Mouse (Mus musculus): ENCODE data around the gene Slc12a3. TPM values are rescaled to one million over a fixed set of nuclear protein-coding genes. Genes with fewer than 3 reads are reported as not detected.

Slc12a3 gene
- polyA plus RNA-seq, 1 experiment from 2014 or later = not detected

- H3K36me3 ChIP-seq = no peaks in the 10 kb centered on the region
- 0 out of 2 replicates have a peak, but pooled peaks cover 4% of the 10 kb centered on the region for H3K4me1 ChIP-seq
- ATAC-seq (replicated peaks) = no peak
- H3K4me3 ChIP-seq = no peak overlapping the region
- 78% methylated on average over 7 of the region's 7 CpGs for WGBS
- no peak overlapping the region for H3K27ac ChIP-seq (replicated peaks)
- no peaks in the 10 kb centered on the region for H3K9me3 ChIP-seq
- H3K27me3 ChIP-seq = no peaks in the 10 kb centered on the region
- no peak overlapping the region for H3K4me2 ChIP-seq (replicated peaks)
- no peak overlapping the region for H3K9ac ChIP-seq (replicated peaks)
Observed at GRCm38 (mm10) chr8:94362607-94363239, 33.7 kb downstream of the Slc12a3 start.

DNA sequence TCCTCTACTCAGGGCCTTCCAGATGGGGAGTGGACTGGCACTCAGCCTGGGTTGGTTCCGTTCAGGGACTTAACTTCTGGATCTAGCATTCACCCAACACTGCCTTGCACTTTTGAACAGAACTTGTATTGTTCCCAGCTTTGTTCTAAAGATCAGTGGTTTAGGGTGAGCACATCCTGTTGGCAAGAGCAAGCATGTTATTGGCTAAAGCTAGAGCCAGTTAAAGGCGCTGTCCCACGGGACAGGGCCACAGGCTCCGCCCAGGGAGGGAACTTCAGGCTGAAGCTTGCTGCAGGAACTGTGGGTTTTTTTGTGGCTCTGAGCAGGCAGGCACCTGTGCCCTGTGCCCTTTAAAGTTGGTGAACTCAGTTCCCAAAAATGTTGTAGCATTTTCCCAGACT is 34.3 kb downstream of the Slc12a3 start:
- ATAC-seq (replicated peaks) = no peak
- Histone ChIP-seq H3K9me3 (no peaks in the 10 kb centered on the region), H3K27me3 (no peaks in the 10 kb centered on the region), H3K4me3 (no peak overlapping the region), H3K4me2 (replicated peaks) (no peak overlapping the region), H3K4me1 (0 out of 2 replicates have a peak, but pooled peaks cover 3% of the 10 kb centered on the region), H3K9ac (replicated peaks) (no peak overlapping the region), H3K27ac (replicated peaks) (no peak overlapping the region), H3K36me3 (no peaks in the 10 kb centered on the region)
- WGBS = 52% methylated on average over 4 of the region's 4 CpGs

GRCm38 (mm10) chr8:94363906-94364305 is 34.9 kb downstream of the Slc12a3 start:
- Histone ChIP-seq H3K9ac (replicated peaks) (no peak overlapping the region), H3K4me1 (no peaks in the 10 kb centered on the region), H3K4me2 (replicated peaks) (no peak overlapping the region), H3K9me3 (no peaks in the 10 kb centered on the region), H3K4me3 (no peak overlapping the region), H3K36me3 (no peaks in the 10 kb centered on the region), H3K27me3 (no peaks in the 10 kb centered on the region), H3K27ac (replicated peaks) (no peak overlapping the region)
- no peak for ATAC-seq (replicated peaks)
- WGBS = 81% methylated on average over 2 of the region's 2 CpGs

DNA sequence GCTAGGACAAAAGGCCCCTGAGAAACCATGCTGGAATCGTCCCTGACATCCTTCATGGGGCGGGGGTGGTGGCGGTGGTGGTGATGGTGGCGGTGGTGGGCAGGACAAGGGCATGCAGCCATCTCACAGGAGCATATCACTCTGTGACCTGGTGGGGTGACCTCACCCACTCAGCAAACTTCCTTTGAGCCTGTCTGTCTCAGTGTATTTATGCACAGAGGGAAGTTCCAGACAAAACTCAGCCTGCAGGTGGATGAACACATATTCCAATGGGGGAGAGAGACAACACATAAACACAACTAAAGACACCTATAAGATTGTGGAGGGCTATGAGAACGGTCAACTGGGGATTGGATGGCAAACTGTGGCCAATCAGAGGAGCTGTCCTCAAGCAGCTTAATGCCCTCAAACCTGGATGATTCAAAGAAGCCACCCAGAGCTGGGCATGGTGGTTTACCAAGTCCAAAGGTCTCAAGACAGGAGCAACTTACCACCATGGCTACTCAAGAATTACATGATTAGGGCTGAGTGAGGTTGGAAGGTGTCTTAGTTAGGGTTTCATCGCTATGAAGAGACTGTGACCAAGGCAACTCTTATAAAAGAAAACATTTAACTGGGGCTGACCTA is 35.8 kb downstream of the Slc12a3 start:
- WGBS = 87% methylated on average over 6 of the region's 6 CpGs
- no peaks in the 10 kb centered on the region for H3K27me3 ChIP-seq

DNA sequence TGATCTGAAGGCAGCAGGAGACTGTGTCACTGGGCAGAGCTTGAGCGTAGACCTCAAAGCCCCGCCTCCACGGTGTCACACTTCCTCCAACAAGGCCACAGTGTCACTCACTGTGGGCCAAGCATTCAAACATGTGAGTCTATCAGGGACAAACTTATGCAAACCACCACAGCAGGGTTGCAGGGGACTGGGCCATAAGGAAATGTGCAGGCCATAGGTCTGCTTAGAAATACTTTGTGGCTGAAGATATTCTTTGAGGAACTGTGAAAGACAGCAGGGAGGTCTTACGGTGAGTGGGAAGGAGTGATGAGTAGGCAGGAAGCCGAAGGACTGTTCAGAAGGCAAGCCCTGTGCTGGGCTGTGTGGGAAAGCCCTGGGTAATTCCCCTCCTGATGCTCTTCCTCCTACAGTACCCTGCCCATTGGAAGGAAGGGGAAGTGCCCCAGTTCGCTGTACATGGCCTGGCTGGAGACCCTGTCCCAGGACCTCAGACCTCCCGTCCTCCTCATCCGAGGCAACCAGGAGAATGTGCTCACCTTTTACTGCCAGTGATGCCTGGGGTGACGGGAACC is 36.5 kb downstream of the Slc12a3 start:
- H3K9me3 ChIP-seq = no peaks in the 10 kb centered on the region
- ATAC-seq (replicated peaks) = no peak
- no peaks in the 10 kb centered on the region for H3K36me3 ChIP-seq
- H3K9ac ChIP-seq (replicated peaks) = no peak overlapping the region
- H3K4me3 ChIP-seq = no peak overlapping the region
- no peaks in the 10 kb centered on the region for H3K27me3 ChIP-seq
- WGBS = 86% methylated on average over 9 of the region's 9 CpGs
- no peak overlapping the region for H3K4me2 ChIP-seq (replicated peaks)
- no peaks in the 10 kb centered on the region for H3K4me1 ChIP-seq
- no peak overlapping the region for H3K27ac ChIP-seq (replicated peaks)

More for the DNA sequence above, 35.8 kb downstream of the Slc12a3 start:
- H3K4me2 ChIP-seq (replicated peaks) = no peak overlapping the region
- H3K36me3 ChIP-seq = no peaks in the 10 kb centered on the region
- no peak overlapping the region for H3K9ac ChIP-seq (replicated peaks)
- ATAC-seq (replicated peaks) = no peak
- H3K4me1 ChIP-seq = no peaks in the 10 kb centered on the region
- H3K9me3 ChIP-seq = no peaks in the 10 kb centered on the region
- H3K4me3 ChIP-seq = no peak overlapping the region
- no peak overlapping the region for H3K27ac ChIP-seq (replicated peaks)

- Histone ChIP-seq H3K4me1 (no peaks in the 10 kb centered on the region), H3K36me3 (no peaks in the 10 kb centered on the region), H3K9ac (replicated peaks) (no peak overlapping the region), H3K4me3 (no peak overlapping the region), H3K27ac (replicated peaks) (no peak overlapping the region), H3K9me3 (no peaks in the 10 kb centered on the region), H3K4me2 (replicated peaks) (no peak overlapping the region), H3K27me3 (no peaks in the 10 kb centered on the region)
- no peak for ATAC-seq (replicated peaks)
- WGBS = 88% methylated on average over 5 of the region's 5 CpGs
Observed at GRCm38 (mm10) chr8:94370839-94371238, 41.8 kb downstream of the Slc12a3 start.

GRCm38 (mm10) chr8:94372955-94373599 is 44.1 kb downstream of the Slc12a3 start:
- Histone ChIP-seq H3K36me3 (no peaks in the 10 kb centered on the region), H3K9ac (replicated peaks) (no peak overlapping the region), H3K9me3 (no peaks in the 10 kb centered on the region), H3K27me3 (no peaks in the 10 kb centered on the region), H3K4me1 (no peaks in the 10 kb centered on the region), H3K4me3 (no peak overlapping the region), H3K27ac (replicated peaks) (no peak overlapping the region), H3K4me2 (replicated peaks) (no peak overlapping the region)
- 82% methylated on average over 6 of the region's 6 CpGs for WGBS
- no peak for ATAC-seq (replicated peaks)

- Histone ChIP-seq H3K27me3 (no peaks in the 10 kb centered on the region), H3K9me3 (no peaks in the 10 kb centered on the region), H3K36me3 (no peaks in the 10 kb centered on the region), H3K4me3 (no peak overlapping the region), H3K9ac (replicated peaks) (no peak overlapping the region), H3K27ac (replicated peaks) (no peak overlapping the region), H3K4me2 (replicated peaks) (no peak overlapping the region), H3K4me1 (no peaks in the 10 kb centered on the region)
- WGBS = 82% methylated on average over 3 of the region's 3 CpGs
- ATAC-seq (replicated peaks) = no peak
Observed at GRCm38 (mm10) chr8:94375551-94375991, 46.6 kb downstream of the Slc12a3 start.

DNA sequence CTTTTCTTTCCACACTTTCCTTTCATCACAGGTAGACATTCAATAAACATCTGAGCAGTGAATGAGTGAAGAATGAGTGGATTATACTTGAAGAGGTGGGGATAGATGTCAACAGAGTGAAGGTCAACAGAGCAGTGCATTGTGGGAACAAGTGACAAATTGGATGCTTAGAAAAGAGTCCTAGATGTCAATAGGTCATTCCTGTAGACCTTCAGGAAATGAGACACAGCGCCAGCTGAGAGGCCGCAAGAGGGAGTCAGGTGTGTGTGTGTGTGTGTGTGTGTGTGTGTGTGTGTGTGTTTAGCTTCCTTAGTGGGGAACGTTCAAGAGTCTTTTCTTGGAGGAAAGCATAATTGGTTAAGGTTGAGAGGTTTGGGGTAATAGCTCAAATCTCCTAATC is 47.2 kb downstream of the Slc12a3 start:
- Histone ChIP-seq H3K36me3 (no peaks in the 10 kb centered on the region), H3K27ac (replicated peaks) (no peak overlapping the region), H3K9me3 (no peaks in the 10 kb centered on the region), H3K27me3 (no peaks in the 10 kb centered on the region), H3K9ac (replicated peaks) (no peak overlapping the region), H3K4me1 (no peaks in the 10 kb centered on the region), H3K4me3 (no peak overlapping the region), H3K4me2 (replicated peaks) (no peak overlapping the region)
- WGBS = 91% methylated on average over 3 of the region's 3 CpGs
- ATAC-seq (replicated peaks) = no peak

DNA sequence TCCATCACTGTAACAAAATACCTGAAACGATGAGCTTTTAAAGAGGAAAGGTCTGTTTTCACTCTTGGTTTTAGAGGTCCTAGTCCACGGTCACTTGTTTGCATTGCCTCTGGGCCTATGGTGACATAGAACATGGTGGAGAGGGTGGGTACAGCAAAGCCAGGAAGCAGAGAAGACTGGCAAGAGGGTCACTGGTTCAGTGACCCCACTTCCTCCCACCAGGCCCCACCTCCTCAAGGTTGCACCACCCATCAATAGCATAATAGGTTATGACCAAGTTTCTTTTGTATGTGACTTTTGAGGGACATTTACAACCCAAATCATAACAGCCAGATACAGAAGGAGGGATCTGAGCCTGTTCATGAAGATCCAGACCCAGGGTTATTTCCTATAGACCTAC is 47.6 kb downstream of the Slc12a3 start:
- no peak overlapping the region for H3K4me3 ChIP-seq
- H3K9me3 ChIP-seq = no peaks in the 10 kb centered on the region
- H3K27me3 ChIP-seq = no peaks in the 10 kb centered on the region
- H3K9ac ChIP-seq (replicated peaks) = no peak overlapping the region
- no peaks in the 10 kb centered on the region for H3K4me1 ChIP-seq
- H3K36me3 ChIP-seq = no peaks in the 10 kb centered on the region
- 95% methylated on average over 2 of the region's 2 CpGs for WGBS
- H3K27ac ChIP-seq (replicated peaks) = no peak overlapping the region
- no peak overlapping the region for H3K4me2 ChIP-seq (replicated peaks)
- ATAC-seq (replicated peaks) = no peak

DNA sequence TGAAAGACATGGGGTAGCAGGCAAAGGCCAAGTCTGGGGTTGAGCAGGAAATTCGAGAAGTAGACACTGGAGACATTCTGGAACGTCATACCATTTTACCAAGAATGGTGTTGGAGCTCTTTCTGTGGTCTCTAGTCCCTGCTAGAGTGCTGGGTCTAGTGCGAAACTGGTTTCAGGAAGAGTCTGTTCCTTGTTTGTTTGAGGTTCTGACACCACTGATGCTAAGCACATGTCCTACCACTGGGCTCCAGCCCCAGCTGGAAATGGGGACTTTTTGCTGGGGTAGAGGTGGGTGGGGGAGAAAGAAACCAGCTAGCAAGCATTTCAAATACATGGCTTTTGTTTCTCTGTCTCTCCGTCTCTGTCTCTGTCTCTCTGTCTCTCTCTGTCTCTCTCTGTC is 48.0 kb downstream of the Slc12a3 start:
- H3K9ac ChIP-seq (replicated peaks) = no peak overlapping the region
- H3K4me2 ChIP-seq (replicated peaks) = no peak overlapping the region
- H3K4me1 ChIP-seq = no peaks in the 10 kb centered on the region
- no peaks in the 10 kb centered on the region for H3K9me3 ChIP-seq
- H3K27me3 ChIP-seq = no peaks in the 10 kb centered on the region
- H3K4me3 ChIP-seq = no peak overlapping the region
- 86% methylated on average over 4 of the region's 4 CpGs for WGBS
- H3K36me3 ChIP-seq = no peaks in the 10 kb centered on the region
- no peak for ATAC-seq (replicated peaks)
- no peak overlapping the region for H3K27ac ChIP-seq (replicated peaks)

GRCm38 (mm10) chr8:94377714-94378205 is 48.8 kb downstream of the Slc12a3 start:
- Histone ChIP-seq H3K4me1 (no peaks in the 10 kb centered on the region), H3K9ac (replicated peaks) (no peak overlapping the region), H3K27ac (replicated peaks) (no peak overlapping the region), H3K9me3 (no peaks in the 10 kb centered on the region), H3K36me3 (no peaks in the 10 kb centered on the region), H3K4me3 (no peak overlapping the region), H3K4me2 (replicated peaks) (no peak overlapping the region), H3K27me3 (no peaks in the 10 kb centered on the region)
- no peak for ATAC-seq (replicated peaks)
- WGBS = 73% methylated on average over 11 of the region's 11 CpGs

All from forebrain, embryonic 15.5 days (tissue).